Mouse (Mus musculus) embryo, embryonic 10 days (tissue): ENCODE measurements at regions not wholly inside any gene's neighbourhood (a gene's known extent, or its start where the extent isn't known, plus 50 kb on each side); places are given as distances from the start of the nearest gene placed in this dataset.

ENCODE experiments used
- DNase-seq: peaks from one replicate; pipeline ENCODE4 v3.0.0-alpha.2; 2015; ENCODE audit warnings: low spot score

DNA sequence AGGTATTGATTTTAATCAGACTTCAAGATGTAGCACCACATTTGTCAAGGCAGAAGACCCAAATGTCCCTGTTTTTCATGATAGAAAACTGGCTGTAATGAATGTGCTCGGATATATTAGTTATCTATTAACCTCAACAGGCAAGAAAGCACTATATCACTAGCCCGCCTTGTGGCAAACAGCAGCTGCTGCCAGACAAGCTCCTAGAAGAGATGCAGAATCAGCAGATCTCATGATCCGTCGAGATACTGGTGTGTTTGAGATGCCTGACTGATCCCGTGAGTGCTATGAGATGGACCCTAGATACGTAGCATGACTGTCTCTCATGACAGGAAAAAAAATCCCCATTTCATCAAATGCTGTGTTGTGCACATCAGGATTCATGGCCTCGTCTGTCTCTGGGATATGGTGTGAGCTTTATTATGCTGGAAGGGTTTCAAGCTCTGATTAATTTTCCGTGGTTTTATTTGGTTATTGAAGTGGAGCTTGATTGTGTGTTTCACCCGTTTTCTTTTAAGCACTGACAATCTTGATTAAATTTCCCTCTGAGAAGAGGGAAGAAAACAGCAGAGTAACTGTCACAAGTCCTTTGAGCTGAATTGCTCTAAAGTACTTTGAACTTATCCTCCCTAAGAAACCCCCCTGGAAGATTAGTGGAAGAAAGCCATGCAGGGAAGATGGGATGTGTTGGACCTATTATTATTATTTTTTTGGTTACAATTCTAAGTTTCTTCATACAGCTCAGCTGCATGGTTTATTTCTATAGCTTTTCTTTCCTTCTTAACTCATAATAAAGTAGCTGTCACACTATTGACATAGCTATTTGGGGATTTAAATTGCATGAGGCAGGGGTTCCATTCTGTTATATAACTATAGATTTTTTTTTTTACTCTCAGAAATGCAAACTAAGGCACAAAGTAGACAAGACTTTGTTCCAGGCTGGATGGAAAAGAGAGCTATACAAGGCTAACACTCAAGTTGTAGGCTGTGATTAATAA is 287.4 kb upstream of the Frg1 start:
- DNase-seq, result no peak
